Mouse (Mus musculus) thymus, adult 18-20 months (tissue): Measurements from ENCODE around the gene Nxf1.
A peak's percentile ranks its signal among the peaks of the same experiment; 100 is the strongest.

Source experiments
- DNase-seq, 2 experiments: peaks; one replicate each; pipeline ENCODE4 v3.0.0; 2022; ENCODE audit warnings: mixed read lengths in 2 of 2

Nxf1 gene

GRCm38 (mm10) chr19:8770567-8771270 is 13.8 kb downstream of the Nxf1 start, which contains the start of gene Tmem223:
Gene Tmem223, plus strand, starts transcription at chr19:8770996.
- peak; percentile 64 to 76 for DNase-seq

GRCm38 (mm10) chr19:8772996-8773395 is 16.1 kb downstream of the Nxf1 start:
- DNase-seq, result no peak

GRCm38 (mm10) chr19:8773409-8773808 is 16.5 kb downstream of the Nxf1 start:
- DNase-seq, result no peak

GRCm38 (mm10) chr19:8774086-8774835 is 17.4 kb downstream of the Nxf1 start, which contains the start of gene Tmem179b:
Gene Tmem179b, minus strand, starts transcription at chr19:8774467.
- peak; percentile 92 to 94 for DNase-seq

GRCm38 (mm10) chr19:8774951-8775421 is 18.1 kb downstream of the Nxf1 start:
- DNase-seq, result no peak

- peak; percentile 90 to 94 for DNase-seq
These were observed 29.3 kb downstream of the Nxf1 start, which contains the start of gene Taf6l for GRCm38 (mm10) chr19:8786008-8786781. Gene Taf6l, minus strand, starts transcription at chr19:8786417.

GRCm38 (mm10) chr19:8788521-8788920 is 31.6 kb downstream of the Nxf1 start:
- DNase-seq, result no peak

GRCm38 (mm10) chr19:8789171-8789570 is 32.3 kb downstream of the Nxf1 start:
- no peak for DNase-seq

GRCm38 (mm10) chr19:8790171-8790570 is 33.3 kb downstream of the Nxf1 start:
- DNase-seq, result no peak

- peak; percentile 82 to 88 for DNase-seq
These were observed 41.5 kb downstream of the Nxf1 start, which contains the start of gene Polr2g for GRCm38 (mm10) chr19:8798264-8798946. Gene Polr2g, minus strand, starts transcription at chr19:8798577.

- no peak for DNase-seq
These were observed 42.1 kb downstream of the Nxf1 start for GRCm38 (mm10) chr19:8798947-8799315.

- peak; percentile 91 to 96 for DNase-seq
These were observed 45.4 kb downstream of the Nxf1 start, which contains the start of gene Zbtb3 for GRCm38 (mm10) chr19:8802130-8802821. Gene Zbtb3, plus strand, starts transcription at chr19:8802555.

- no peak for DNase-seq
These were observed 46.4 kb downstream of the Nxf1 start for GRCm38 (mm10) chr19:8803204-8803780.

- no peak for DNase-seq
These were observed 47.2 kb downstream of the Nxf1 start for GRCm38 (mm10) chr19:8803879-8804660.

- DNase-seq, result no peak
These were observed 49.9 kb downstream of the Nxf1 start for GRCm38 (mm10) chr19:8806810-8807209.

- DNase-seq, result no peak
These were observed 58.9 kb downstream of the Nxf1 start for GRCm38 (mm10) chr19:8815812-8816211.

GRCm38 (mm10) chr19:8817001-8817400 is 60.1 kb downstream of the Nxf1 start:
- no peak for DNase-seq

GRCm38 (mm10) chr19:8818301-8818798 is 61.5 kb downstream of the Nxf1 start:
- no peak for DNase-seq

GRCm38 (mm10) chr19:8818801-8819595 is 62.1 kb downstream of the Nxf1 start, which contains the start of gene Ttc9c:
Gene Ttc9c, minus strand, starts transcription at chr19:8819333.
- peak; percentile 89 to 95 for DNase-seq
